Mouse (Mus musculus): ENCODE measurements around the gene Prdm16.

Prdm16 gene

DNA sequence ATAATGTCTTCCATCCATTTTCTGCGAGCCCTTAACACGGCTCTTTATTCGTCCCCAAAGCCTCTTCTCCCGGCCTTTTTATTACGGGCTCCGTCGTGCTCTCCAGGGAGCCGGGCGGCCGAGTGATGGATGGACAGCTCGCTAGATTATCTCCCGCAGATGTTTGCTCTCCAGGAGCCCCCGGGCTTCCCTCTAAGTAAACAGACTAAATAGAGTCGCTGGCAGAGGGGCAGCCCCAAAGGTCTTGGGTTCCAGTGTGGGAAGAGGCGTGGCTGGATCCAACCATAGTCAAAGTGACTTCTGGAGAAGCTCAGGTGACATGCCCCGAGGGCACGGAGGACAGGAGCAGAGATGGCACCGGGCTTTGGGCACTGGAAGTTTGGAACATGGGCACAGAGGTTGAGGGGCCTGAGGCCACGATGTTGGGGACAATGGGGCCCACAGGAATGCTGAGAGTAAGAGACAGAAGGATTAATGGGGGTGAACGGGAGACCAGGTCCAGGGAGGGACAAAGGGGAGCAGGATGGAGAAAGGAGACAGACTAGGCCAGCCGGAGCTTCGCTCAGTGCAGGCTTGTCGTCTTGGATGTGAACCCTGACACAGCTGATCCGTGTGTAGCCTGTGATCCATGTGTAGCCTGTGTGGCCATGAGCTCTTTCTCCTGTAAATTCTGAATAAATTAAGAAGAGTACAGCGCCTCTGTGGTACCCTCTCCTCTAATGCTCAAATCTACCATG lies 162.9 kb downstream of the Prdm16 start:
- no peak for DNase-seq (ENCODE audit: low spot score)

DNA sequence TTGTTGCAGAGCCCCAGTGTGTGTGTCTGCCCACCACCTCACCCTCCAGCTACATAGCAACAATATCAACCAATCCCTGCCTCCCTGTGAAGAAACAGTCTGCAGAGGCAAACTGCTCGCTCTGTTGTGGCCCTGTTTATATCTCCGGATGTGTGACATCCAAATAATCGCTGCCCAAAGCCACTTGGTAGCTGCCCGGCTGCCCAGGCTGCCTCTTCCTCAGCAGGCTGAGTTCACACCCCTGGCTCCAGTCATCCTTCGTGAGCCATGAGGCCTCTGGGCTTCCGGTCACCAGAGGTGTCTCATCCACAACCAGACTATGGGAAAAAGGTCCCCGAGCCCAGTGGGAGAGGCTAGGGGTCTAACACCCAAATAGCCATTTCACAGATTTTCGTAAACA lies 164.1 kb downstream of the Prdm16 start:
- no peak for DNase-seq (ENCODE audit: low spot score)

GRCm38 (mm10) chr4:154471447-154472101 lies 165.1 kb downstream of the Prdm16 start:
- no peak for DNase-seq (ENCODE audit: low spot score)

- DNase-seq (ENCODE audit: low spot score) = no peak
Measured at GRCm38 (mm10) chr4:154466305-154466704, 170.4 kb downstream of the Prdm16 start.

DNA sequence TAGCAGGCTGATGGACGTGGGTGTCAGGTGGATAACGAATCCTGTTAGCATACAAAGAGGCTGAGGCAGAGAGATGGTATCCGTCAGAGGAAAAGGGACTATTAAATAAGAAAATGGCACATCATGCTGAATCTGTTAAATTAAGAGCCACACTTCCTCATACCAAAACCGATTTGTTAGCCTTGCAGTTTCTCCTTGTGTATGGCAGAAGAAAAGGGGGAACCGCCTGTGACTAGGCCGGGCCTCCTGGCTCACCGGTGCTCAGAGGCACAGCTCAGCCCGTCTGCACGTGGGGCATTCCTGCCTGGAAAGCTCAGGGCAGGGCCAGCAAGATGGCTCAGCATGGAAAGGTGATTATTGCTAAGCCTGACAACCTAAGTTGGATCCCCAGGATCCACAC lies 171.6 kb downstream of the Prdm16 start:
- DNase-seq (ENCODE audit: low spot score) = no peak

DNA sequence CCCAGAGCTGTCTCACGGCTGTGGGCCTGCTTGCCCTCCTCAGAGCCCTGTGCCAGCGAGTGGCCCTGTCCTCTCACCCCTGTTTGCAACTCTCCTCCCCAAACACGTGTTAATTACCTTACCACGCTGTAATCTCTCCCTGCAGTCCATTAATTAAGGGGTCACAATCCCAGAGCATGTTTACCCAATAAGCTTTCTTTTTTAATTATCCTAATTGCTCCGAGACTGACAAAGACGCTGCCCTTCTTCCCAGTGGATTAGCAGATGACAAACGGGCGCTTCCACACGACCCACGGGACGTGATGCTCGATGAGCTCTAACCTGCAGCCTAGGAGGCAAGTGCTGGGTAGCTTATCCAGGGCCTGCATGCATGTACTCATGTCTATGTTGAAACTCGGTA lies 176.7 kb downstream of the Prdm16 start:
- no peak for DNase-seq (ENCODE audit: low spot score)

- DNase-seq (ENCODE audit: low spot score) = no peak
Measured at GRCm38 (mm10) chr4:154457756-154458155, 178.9 kb downstream of the Prdm16 start.

- no peak for DNase-seq (ENCODE audit: low spot score)
Measured at GRCm38 (mm10) chr4:154456265-154456822, 180.3 kb downstream of the Prdm16 start.

DNA sequence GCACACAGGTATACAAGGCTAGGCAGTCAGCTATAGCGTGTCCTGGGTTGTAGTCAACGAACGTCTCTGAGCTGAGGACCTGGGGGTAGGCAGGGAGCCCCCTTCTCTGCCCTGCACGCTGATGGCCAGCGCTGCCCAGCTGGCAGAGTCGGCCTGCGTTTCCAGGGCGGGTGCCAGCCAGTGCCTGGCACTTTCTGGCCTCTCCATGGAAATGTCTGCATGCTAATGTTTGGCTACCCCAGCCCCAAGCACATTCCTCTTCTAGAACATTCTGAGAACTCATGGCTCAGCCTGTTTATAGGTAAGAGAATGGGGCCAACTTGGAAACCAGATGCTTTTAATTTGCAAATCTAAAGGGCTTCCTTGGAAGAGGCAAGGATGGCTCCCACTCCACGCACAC lies 186.2 kb downstream of the Prdm16 start:
- DNase-seq (ENCODE audit: low spot score) = no peak

DNA sequence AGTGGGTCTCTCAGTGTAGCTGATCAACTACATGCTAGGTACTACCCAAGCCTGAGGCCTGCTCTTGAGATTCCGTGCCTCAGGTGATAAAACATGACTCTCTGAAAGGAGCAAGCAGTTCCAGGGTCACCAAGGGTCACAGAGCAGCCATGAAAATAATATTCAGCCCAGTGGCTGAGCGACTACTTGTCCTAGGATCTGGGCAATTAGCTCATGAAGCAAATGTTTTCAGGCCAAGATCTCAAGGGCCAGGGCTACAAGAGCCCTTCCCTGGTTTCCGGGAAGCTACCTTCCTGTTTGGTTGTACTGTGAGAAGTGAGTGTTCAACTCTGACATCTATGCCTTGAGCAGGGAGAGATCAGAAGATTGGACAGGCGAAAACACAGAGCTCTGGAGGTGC lies 186.6 kb downstream of the Prdm16 start:
- no peak for DNase-seq (ENCODE audit: low spot score)

GRCm38 (mm10) chr4:154449343-154449742 lies 187.3 kb downstream of the Prdm16 start:
- DNase-seq (ENCODE audit: low spot score) = no peak

DNA sequence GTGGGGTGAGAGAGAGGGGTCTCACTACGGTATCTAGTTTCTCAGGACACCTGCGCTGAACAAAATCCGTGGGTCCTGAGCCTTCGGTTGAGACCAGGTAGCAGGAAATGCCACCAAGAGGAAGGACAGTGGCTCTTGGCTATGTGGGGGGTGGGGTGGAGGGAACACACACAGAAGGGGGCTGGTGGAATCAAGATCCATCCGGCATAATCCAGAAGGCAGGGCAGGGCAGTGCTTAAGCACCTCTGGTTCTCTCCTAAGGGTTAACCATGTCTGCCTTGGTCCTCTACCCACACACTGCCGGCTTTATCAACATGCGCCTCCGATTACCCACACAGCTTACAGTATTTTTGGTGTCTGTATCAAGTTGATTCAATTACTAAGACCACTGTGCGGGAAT lies 191.0 kb downstream of the Prdm16 start:
- no peak for DNase-seq (ENCODE audit: low spot score)

- no peak for DNase-seq (ENCODE audit: low spot score)
Measured at GRCm38 (mm10) chr4:154442645-154443304, 193.9 kb downstream of the Prdm16 start.

DNA sequence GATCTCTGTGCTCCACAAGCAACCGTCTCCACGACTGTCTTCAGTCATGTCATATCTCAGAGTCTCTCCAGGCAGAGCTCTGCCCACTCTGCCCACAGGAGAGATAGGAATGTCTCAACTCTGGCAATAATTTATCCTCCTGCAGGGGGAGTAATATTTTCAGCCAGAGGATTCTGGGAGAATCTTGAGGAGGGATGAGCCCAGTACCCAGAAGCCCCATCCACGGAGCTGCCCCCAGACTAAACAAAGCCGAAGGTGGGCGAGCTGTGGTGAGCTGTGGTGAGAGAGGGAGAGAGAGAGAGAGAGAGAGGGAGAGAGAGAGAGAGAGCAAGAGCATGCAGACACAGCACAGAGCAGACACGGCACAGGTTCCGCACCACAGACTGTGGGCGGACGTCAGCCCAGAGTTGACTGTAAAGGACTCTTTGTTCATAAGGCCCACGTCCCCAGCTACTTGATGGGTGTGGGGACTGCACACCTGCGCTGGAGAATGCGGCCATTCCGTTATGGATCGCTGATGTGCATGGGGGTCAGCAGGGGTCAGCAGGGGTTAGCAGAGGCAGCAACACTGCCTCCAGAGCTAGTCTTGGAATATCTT lies 197.1 kb downstream of the Prdm16 start:
- DNase-seq (ENCODE audit: low spot score) = no peak

DNA sequence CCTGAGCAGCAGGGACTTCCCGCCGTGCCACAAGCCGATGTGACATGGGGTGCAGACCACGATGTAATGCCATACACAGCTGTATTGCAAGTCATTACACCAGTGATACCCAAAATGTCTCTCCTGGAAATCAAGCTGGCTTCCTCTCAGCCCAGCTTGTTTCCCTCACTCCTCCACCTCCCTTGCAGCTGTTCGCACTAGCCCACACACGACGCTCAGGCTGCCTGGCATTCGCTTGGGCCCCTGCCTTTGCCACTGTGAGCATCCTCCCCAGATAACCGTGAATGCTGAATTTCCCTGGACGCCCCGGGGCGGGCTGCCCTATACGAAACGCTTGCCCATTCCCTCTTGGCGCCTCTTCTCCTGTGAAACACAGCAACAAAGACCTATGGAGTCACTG lies 198.1 kb downstream of the Prdm16 start:
- no peak for DNase-seq (ENCODE audit: low spot score)

GRCm38 (mm10) chr4:154429770-154430169 lies 206.9 kb downstream of the Prdm16 start:
- no peak for DNase-seq (ENCODE audit: low spot score)

GRCm38 (mm10) chr4:154426901-154427300 lies 209.8 kb downstream of the Prdm16 start:
- DNase-seq (ENCODE audit: low spot score) = no peak

GRCm38 (mm10) chr4:154425284-154425683 lies 211.4 kb downstream of the Prdm16 start:
- no peak for DNase-seq (ENCODE audit: low spot score)

DNA sequence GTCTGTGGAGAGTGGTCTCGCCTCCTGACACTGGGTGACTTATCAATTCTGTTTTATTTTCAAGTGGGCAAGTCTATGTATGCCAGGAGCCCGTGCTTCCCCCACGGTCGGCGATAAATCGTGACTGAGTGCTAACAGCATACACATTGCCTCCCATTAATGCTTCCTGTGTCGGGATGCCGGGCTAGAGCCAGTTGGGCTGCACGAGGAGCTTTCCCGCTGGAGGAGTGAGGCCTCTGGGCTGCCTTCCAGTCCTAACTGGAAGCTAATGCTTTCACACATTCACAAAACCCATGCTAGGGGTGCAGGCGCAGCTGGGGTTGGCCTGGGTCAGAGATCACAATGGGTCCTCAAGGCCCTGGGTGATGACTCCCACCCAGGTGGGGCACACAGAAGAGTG lies 212.0 kb downstream of the Prdm16 start:
- DNase-seq (ENCODE audit: low spot score) = no peak

DNA sequence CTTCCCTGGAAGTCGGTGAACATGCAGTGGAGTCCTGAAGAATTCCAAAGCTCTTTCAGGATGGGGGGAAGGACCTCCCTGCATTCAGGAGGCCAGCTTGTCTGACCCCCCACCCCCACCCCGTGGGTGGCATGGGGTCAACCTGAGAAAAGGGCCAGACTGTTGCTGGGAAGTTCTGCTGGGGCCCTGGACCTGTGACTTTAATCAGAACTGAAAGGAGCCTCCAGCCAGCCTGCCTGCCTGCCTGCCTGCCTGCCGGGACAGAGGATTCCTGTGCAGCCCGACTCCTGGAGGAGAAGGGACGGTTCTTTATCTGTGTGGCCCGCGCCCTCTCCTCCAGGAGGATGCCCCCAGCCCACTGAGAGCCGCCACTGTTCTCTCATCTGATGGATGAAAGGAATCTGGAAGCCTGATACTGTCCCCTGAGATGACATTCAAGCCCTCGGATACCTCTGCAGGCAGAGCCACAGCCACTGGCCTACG lies 214.2 kb downstream of the Prdm16 start:
- DNase-seq (ENCODE audit: low spot score) = no peak

DNA sequence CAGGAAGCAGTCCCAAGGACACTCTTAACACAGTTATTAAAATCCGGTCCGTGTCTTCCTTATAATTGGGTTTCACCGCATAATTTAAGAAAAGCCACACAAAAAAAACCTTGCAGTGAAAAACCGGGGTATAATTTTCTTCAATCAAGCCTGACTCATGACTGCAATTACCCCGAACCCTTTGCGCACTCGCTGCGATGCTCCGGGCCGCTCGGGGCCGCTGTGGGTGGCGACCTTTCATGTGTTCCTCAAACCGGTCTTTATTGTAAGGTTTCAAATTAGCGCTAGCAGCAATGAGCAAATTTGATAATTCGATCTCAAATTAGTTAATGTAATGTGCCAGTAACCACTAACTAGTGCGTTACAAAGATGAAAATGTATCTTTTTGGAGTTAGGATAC lies 215.9 kb downstream of the Prdm16 start:
- no peak for DNase-seq (ENCODE audit: low spot score)

DNA sequence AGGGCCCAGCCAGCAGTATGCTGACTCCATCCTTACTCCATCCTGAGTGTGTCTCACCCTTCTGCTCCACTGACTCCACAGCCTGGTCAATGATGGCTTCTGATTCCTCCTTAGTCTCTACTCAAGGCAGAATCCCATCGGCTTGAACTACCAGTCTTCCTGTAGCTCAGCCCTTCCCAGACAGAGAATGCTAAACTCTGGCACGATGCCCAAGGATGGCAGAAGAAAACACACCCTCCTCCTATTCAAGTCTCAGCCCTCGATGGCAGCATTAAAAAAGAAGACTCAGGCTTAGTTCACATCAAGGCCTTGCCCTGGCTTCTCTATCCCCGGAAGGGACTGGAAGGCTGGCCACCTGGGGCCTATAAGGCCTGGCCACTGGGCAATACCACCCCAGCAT lies 216.9 kb downstream of the Prdm16 start:
- no peak for DNase-seq (ENCODE audit: low spot score)

All from spleen, adult 12 weeks (tissue).